Mouse (Mus musculus) kidney, adult 8-10 months (tissue): ENCODE measurements around the gene Srpk1.

Experiments
- DNase-seq, 2 experiments: peaks; one replicate each; pipeline ENCODE4 v3.0.0; 2022

Gene Srpk1

GRCm38 (mm10) chr17:28553040-28553793, 69.3 kb downstream of the Srpk1 start:
- peak; percentile 42 to 75 for DNase-seq

GRCm38 (mm10) chr17:28549111-28549510, 73.4 kb downstream of the Srpk1 start, which contains the start of gene Clpsl2:
Gene Clpsl2 (plus strand): TSS chr17:28549411.
- DNase-seq: no peak

DNA sequence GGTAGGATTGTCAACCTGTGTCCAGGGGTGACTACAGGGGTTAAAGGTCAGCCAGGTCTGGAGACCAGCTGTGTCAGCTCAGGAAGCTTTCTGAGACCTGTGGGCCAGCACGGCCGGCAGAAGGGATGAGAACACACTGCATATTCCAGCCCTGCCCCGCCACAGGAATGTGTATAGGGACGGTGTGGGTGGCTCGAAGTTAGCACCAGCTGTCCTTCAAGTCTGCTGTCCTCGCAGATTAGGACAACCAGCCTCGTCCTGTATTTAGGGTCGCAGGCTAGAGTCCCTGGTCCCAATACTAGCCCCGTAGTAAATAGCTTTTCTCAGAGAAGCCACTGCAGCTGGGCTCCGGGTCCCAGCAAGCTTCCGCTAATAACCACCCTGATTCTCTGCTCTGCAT, 74.0 kb downstream of the Srpk1 start:
- no peak for DNase-seq

DNA sequence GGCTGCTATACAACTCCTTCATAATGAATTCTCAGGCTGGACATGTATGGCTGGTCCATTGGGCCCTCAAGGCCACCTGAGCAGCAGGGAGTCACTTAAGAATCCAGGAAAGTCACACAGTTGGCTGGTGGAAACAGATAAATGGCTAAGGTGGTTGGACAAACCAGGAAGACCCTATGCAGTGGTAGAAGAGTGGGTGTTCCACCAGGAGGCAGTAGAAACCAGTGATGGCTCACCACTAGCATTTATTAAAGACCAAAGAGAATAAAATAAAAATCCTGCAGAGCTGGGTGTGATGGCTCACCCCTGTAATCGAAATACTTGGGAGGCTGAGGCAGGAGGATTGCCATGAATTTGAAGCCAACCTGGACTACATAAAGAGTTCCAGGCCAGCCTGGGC, 75.6 kb downstream of the Srpk1 start:
- DNase-seq: peak in 1 of 2 experiments; percentile 19

DNA sequence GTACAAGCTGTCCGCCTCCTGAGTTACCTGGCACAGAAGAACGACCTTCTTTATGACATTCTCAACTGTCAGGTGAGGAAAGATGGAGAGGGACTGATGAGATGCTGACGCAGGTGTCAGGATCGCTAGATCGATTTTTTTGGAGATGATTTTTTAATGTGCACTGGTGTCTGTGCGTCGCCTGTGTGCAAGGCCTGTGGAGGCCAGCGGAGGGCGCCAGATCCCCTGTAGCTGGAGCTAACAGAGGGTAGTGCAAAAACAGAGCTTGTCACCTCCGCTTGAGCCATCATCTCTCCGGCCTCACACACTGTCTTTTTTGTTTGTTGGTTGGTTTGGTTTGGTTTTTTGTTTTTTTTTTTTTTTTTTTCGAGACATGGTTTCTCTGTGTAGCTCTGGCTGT, 84.6 kb downstream of the Srpk1 start:
- DNase-seq: no peak
